Mouse (Mus musculus) embryonic facial prominence, embryonic 12.5 days (tissue): ENCODE data around the gene Hbp1. TPM values are rescaled to one million over a fixed set of nuclear protein-coding genes. Genes with fewer than 3 reads are reported as not detected.

Experiments used
- ATAC-seq: fragments of 200-750 bp; cut with Nextera tagmentation; 2 replicates; pipeline ENCODE4 v1.8.0; 2017; ENCODE audit not compliant: insufficient number of reproducible peaks, insufficient read depth, low FRiP score, low TSS enrichment
- H3K27ac ChIP-seq: fragments of 300-500 bp; sonication (generic); 2 replicates; pipeline ENCODE4 v1.5.1; 2016; ENCODE audit warnings: mild to moderate bottlenecking
- H3K27me3 ChIP-seq: fragments of 300-500 bp; sonication (generic); 2 replicates; pipeline ENCODE4 v1.6.1; 2016; ENCODE audit warnings: mild to moderate bottlenecking, moderate library complexity
- H3K36me3 ChIP-seq: fragments of 300-500 bp; sonication (generic); 2 replicates; pipeline ENCODE4 v1.6.1; 2016; ENCODE audit warnings: mild to moderate bottlenecking
- H3K4me1 ChIP-seq: fragments of 300-500 bp; sonication (generic); 2 replicates; pipeline ENCODE4 v1.6.1; 2016
- H3K4me2 ChIP-seq: fragments of 300-500 bp; sonication (generic); replicated peaks from 2 replicates; pipeline ENCODE4 v1.6.1; 2016; ENCODE audit warnings: mild to moderate bottlenecking, moderate library complexity
- H3K4me3 ChIP-seq: fragments of 300-500 bp; sonication (generic); 2 replicates; pipeline ENCODE4 v1.5.1; 2016; ENCODE audit warnings: mild to moderate bottlenecking
- H3K9ac ChIP-seq: fragments of 300-500 bp; sonication (generic); 2 replicates; pipeline ENCODE4 v1.6.1; 2016; ENCODE audit warnings: mild to moderate bottlenecking, moderate library complexity
- H3K9me3 ChIP-seq: fragments of 300-500 bp; sonication (generic); 2 replicates; pipeline ENCODE4 v1.6.1; 2016; ENCODE audit warnings: mild to moderate bottlenecking, moderate library complexity
- WGBS: fragments of 180-500 bp; shearing (Covaris S2); methylation state at CpG from one replicate; pipeline ENCODE4 v1.1.7; 2016; 5-methylcytosine and 5-hydroxymethylcytosine counted together
- polyA plus RNA-seq: library from polyadenylated mRNA; unstranded; fragments of >200 nt; fragmentation: Nextera tagmentation; extraction: Ambion mirVana; gene quantifications from 2 replicates; pipeline ENCODE4 v1.2.1, GENCODE M21; 2016

Hbp1 gene
- polyA plus RNA-seq, 1 experiment from 2014 or later, result 133 TPM

DNA sequence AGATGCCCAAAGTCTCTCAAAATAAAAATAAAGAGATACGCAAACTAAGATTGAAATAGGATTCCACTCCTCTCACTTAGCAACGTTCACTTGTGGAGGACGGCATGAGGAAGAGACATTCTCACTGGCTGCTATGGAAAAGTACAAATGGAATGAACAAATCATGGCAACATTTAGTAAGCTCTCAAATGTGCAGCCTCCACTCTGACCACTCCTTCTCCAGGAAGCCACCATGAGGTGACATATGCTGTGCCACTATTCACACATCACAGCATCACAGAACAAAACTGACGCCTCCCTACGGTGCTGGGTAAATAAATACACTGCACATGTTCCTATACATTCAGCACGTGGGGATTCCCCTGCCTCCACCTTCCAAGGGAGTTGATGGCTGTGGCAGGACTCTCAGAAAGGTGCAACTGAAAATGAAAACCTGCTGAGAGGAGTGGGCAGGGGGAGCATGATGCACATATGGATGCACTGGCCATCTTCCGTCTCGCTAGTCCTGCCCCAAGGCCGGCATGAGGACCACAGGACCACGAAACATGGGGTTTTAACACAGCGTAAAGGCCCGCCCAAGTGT is 27.4 kb upstream of the Hbp1 start:
- H3K4me2 ChIP-seq, result no peak overlapping the region
- no peak for ATAC-seq
- no peaks in the 10 kb centered on the region for H3K36me3 ChIP-seq
- no peak overlapping the region for H3K27ac ChIP-seq
- 67% methylated on average over 12 of the region's 12 CpGs for WGBS
- no peaks in the 10 kb centered on the region for H3K27me3 ChIP-seq
- no peak overlapping the region for H3K4me3 ChIP-seq
- no peak overlapping the region for H3K9ac ChIP-seq
- no peaks in the 10 kb centered on the region for H3K9me3 ChIP-seq
- H3K4me1 ChIP-seq, result no peaks in the 10 kb centered on the region

DNA sequence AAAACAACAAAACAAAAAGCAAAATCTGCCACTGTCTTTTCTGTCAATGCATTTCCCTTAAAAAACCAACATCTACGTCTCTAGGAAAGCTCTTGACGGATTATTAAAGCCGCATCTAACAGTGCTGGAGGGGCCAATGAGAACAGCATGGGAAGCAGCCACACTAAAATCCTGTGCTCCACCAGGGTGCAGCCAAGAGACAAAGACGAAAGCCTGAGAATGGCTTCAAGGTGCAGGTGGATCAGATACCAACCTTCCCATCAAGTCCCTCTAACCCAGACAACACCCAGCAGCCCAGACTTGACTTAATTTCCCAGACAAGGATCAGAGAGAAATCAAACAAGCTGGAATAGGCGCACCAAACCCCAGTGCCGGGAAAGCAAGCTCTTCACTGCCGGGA is 26.2 kb upstream of the Hbp1 start:
- Histone ChIP-seq H3K4me2 (no peak overlapping the region), H3K4me3 (no peak overlapping the region), H3K27ac (no peak overlapping the region), H3K4me1 (no peaks in the 10 kb centered on the region), H3K27me3 (no peaks in the 10 kb centered on the region), H3K9me3 (no peaks in the 10 kb centered on the region), H3K9ac (no peak overlapping the region), H3K36me3 (no peaks in the 10 kb centered on the region)
- no peak for ATAC-seq
- 51% methylated on average over 7 of the region's 7 CpGs for WGBS

DNA sequence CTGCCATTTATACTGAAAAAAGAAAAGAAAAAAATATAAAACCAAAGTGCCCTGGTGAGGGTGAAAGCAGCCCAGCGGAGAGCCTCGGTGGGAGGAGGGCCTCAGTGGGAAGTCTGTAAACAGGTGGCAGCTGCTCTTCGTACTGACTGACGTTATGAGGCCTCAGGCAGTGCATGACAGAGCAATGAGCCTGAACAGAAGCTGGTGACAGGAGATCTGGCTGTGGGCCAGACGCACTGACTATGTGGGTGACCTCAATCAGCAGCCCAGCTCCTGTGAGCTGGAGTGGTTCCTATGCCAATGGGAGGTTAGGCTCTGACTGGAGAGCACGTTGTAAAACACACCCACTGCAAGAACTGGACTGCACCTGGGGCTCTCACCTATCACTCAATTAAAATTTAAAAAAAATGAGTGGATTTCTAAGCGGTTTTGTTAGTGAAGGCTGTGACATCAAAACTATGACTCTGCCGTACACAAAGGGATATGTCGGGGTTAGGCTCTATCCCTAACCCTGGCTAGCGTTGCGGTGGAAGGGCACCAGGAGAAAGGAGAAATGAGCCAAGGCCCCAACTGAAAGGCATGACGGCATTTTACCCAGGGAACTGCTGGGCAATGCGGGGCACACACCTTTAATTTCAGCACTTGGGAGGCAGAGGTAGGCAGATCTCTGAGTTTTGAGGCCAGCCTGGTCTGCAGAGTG is 23.3 kb upstream of the Hbp1 start:
- Histone ChIP-seq H3K36me3 (no peaks in the 10 kb centered on the region), H3K27ac (no peak overlapping the region), H3K4me2 (no peak overlapping the region), H3K9ac (no peak overlapping the region), H3K4me1 (no peaks in the 10 kb centered on the region), H3K27me3 (no peaks in the 10 kb centered on the region), H3K9me3 (no peaks in the 10 kb centered on the region), H3K4me3 (no peak overlapping the region)
- 60% methylated on average over 13 of the region's 13 CpGs for WGBS
- ATAC-seq, result peak; percentile 75

DNA sequence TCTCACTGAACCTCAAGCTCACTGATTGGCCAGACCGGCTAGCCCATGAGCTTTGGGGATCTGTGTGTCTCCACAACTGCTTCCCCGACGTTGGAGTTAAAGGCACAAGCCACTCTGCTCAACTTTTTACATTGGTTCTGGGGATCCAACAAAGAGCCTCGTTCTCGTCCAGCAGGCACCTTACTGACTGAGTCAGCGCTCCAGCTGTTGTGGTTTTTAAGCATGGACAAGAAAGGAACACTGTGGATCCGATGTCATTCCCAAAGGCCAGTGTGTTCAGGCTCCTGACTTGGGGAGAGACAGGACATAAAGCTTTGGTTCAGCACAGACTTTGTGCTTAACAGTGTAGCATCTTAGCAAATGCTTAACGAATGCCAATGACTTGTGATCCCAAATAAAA is 21.2 kb upstream of the Hbp1 start:
- no peak overlapping the region for H3K4me3 ChIP-seq
- no peak overlapping the region for H3K4me2 ChIP-seq
- no peak overlapping the region for H3K9ac ChIP-seq
- H3K27ac ChIP-seq, result no peak overlapping the region
- no peaks in the 10 kb centered on the region for H3K9me3 ChIP-seq
- H3K27me3 ChIP-seq, result no peaks in the 10 kb centered on the region
- 81% methylated on average over 8 of the region's 8 CpGs for WGBS
- no peaks in the 10 kb centered on the region for H3K4me1 ChIP-seq
- no peaks in the 10 kb centered on the region for H3K36me3 ChIP-seq
- ATAC-seq, result no peak

DNA sequence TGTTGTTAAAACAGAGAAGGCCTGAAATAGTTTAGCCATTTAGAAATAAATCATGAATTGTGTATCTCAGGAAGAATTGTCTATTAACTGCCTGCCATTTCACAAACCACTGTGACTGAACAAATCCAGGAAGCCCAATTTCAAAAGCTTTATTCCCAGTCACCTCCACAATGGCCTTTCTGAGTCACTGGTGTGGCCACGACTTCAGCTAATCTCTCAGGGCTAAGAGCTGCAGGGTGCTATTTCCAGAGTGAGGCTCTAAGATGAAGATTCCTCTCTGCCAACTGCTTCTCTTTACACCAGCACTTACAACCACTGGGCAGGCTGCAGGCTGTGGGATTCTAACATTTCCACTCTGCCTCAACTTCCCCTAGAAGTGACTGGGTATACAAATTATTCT is 18.8 kb upstream of the Hbp1 start:
- no peaks in the 10 kb centered on the region for H3K36me3 ChIP-seq
- no peak for ATAC-seq
- no peak overlapping the region for H3K4me2 ChIP-seq
- H3K9me3 ChIP-seq, result no peaks in the 10 kb centered on the region
- 25% methylated on average over 1 of the region's 1 CpGs for WGBS
- no peak overlapping the region for H3K9ac ChIP-seq
- no peaks in the 10 kb centered on the region for H3K27me3 ChIP-seq
- H3K4me3 ChIP-seq, result no peak overlapping the region
- H3K4me1 ChIP-seq, result no peaks in the 10 kb centered on the region; the same call in 1 of the 2 replicates
- no peak overlapping the region for H3K27ac ChIP-seq

DNA sequence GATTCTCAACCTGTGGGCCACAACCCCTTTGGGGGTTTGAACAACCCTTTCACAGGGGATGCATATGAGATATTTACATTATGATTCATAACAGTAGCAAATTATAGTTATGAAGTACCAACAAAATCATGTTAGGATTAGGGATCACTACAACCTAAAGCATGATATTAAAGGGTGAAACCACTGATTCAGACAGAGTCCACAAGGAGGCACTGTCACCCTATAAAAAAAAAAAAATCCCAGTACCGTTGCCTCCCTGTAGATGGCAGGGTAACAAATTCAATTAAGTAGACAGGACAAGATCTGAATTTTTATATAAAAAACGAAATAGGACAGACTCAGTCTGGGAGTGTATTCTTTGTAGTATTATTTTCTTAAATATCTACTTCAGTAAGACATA is 17.2 kb upstream of the Hbp1 start:
- no peak for ATAC-seq
- H3K36me3 ChIP-seq, result no peaks in the 10 kb centered on the region
- 5% methylated on average over 2 of the region's 2 CpGs for WGBS
- no peaks in the 10 kb centered on the region for H3K27me3 ChIP-seq
- H3K4me2 ChIP-seq, result no peak overlapping the region
- H3K9me3 ChIP-seq, result no peaks in the 10 kb centered on the region
- H3K4me3 ChIP-seq, result no peak overlapping the region
- no peak overlapping the region for H3K9ac ChIP-seq
- no peaks in the 10 kb centered on the region; the same call in 1 of the 2 replicates for H3K4me1 ChIP-seq
- no peak overlapping the region for H3K27ac ChIP-seq

DNA sequence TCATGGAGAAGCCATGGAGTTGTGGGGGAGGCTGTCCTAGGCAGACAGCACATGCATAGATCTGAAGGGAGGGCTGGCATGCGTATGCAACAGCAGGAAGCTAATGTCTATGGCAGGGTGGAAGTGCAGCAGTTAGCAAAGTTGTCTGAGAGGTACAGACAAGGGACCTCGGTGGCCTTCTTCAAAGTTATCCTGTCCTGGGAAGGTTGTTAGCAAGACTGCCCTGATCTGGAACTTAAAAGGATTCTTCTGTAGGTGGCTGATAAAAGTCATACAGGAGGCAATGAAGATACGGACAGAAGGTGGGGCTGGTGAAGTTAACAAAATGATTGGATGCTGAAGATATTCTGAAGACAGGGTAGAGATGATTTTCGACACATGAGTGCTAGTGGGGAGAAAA is 16.1 kb upstream of the Hbp1 start:
- ATAC-seq, result no peak
- H3K27ac ChIP-seq, result no peak overlapping the region
- WGBS, result 83% methylated on average over 4 of the region's 4 CpGs

DNA sequence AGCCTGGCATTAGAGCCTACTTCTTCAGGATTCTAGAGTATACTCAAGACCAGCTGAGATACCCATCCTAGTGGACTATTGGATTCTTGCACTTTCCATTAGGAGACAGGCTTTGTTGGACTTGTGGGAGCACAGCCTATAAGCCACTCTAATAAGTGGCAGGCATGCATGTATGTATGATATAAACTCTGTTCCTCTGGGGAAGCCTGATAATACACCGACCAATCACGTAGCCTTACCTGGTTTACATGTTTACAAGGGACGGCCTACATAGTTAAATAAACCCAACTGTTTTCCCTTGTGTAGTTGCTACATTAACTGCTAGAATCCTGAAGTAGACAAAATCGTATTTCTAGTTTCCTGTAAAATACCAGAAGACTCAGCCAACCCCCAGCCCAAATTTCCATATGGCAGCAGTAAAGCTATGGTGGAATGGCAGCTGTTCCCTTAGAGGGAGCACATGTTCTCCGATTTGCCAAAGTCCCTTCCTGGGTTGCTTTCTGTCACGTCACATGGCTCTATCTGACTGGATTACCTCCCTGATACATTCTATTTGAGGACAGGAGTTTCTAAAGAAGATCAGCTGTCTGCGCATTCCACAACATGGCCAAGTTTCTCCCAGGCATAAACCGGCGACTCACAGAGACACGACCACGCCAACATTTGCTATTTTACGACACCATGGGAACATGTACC is 15.3 kb upstream of the Hbp1 start:
- no peak overlapping the region for H3K4me2 ChIP-seq
- H3K27me3 ChIP-seq, result no peaks in the 10 kb centered on the region
- no peaks in the 10 kb centered on the region for H3K9me3 ChIP-seq
- H3K4me1 ChIP-seq, result no peaks in the 10 kb centered on the region; the same call in 1 of the 2 replicates
- WGBS, result 89% methylated on average over 12 of the region's 12 CpGs
- no peak overlapping the region for H3K4me3 ChIP-seq
- no peak overlapping the region for H3K9ac ChIP-seq
- no peaks in the 10 kb centered on the region for H3K36me3 ChIP-seq
- no peak for ATAC-seq
- no peak overlapping the region for H3K27ac ChIP-seq

More for the DNA sequence above, 16.1 kb upstream of the Hbp1 start:
- Histone ChIP-seq H3K9ac (no peak overlapping the region), H3K27me3 (no peaks in the 10 kb centered on the region), H3K4me1 (no peaks in the 10 kb centered on the region; the same call in 1 of the 2 replicates), H3K4me3 (no peak overlapping the region), H3K4me2 (no peak overlapping the region), H3K9me3 (no peaks in the 10 kb centered on the region), H3K36me3 (no peaks in the 10 kb centered on the region)

DNA sequence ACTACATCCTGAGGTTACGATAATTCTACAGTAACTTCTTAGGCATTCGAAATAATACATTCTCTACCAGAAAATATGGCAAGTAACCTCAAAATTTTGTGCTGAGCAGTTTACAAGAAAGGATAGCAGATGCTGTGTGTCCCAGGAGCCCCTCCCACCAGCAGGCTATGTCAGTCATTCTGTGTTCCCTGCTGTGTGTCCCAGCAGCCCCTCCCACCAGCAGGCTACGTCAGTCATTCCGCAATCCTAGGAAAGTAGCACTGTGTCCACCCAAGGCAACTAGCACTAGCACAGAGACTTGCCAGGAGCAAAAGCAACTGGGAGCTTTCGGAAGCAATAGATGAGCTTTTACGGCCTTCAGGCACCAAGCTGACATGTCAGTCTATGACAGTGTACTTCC is 13.7 kb upstream of the Hbp1 start:
- no peak overlapping the region for H3K4me3 ChIP-seq
- H3K36me3 ChIP-seq, result no peaks in the 10 kb centered on the region
- no peak overlapping the region for H3K9ac ChIP-seq
- no peaks in the 10 kb centered on the region for H3K9me3 ChIP-seq
- WGBS, result 88% methylated on average over 6 of the region's 6 CpGs
- H3K27me3 ChIP-seq, result no peaks in the 10 kb centered on the region
- no peak overlapping the region for H3K4me2 ChIP-seq
- no peak overlapping the region for H3K27ac ChIP-seq
- no peak for ATAC-seq
- no peaks in the 10 kb centered on the region; the same call in 1 of the 2 replicates for H3K4me1 ChIP-seq

DNA sequence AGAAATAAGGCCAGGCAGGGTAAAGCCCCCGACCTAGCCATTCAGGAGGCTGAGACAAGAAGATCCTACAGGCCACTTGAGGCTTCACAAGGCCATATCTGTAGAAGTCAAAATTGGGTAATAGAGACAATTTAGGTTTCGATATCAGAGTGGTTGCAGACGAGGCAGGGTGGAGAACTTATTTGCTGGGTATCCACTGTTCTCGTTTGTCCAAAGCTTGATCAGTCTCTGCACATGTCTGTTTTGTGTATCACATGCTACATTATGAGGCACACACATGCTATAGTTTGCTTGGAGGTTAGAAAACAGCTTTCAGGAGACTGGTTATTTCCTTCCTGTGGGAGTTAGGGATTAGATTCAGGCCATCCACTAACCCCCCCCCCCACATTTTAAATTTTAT is 5.5 kb upstream of the Hbp1 start:
- Histone ChIP-seq H3K27me3 (no peaks in the 10 kb centered on the region), H3K36me3 (no peaks in the 10 kb centered on the region), H3K27ac (no peak overlapping the region), H3K9ac (no peak overlapping the region), H3K9me3 (no peaks in the 10 kb centered on the region), H3K4me3 (no peak overlapping the region), H3K4me1 (no peaks in the 10 kb centered on the region), H3K4me2 (no peak overlapping the region)
- 82% methylated on average over 4 of the region's 4 CpGs for WGBS
- no peak for ATAC-seq

DNA sequence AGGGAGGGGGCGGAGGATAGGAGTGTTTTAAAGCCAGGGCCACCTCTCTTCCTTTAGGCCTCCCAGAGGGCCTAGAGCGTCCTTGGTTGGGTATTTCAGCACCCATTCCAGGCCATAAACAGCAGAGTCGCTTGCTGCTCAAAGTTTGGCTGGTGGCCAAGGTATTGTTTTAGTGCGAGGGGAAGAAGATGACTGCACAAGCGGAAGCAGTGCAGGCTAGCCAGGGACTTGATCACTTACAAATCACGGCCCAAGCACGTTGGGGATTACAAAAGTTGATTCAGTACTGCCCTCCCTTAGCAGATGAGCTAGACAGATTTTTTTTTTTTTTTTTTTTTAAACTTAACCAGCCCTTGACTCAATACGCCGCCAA is 310 bp upstream of the Hbp1 start:
- Histone ChIP-seq H3K9ac (peak overlapping the region; percentile 38; the same call in 1 of the 2 replicates), H3K4me3 (peak overlapping the region; percentile 92), H3K27ac (peak overlapping the region; percentile 78), H3K4me1 (0 out of 2 replicates have a peak, but pooled peaks cover 2% of the 10 kb centered on the region), H3K9me3 (no peaks in the 10 kb centered on the region), H3K27me3 (no peaks in the 10 kb centered on the region), H3K36me3 (no peaks in the 10 kb centered on the region), H3K4me2 (peak overlapping the region; percentile 68)
- WGBS, result 6% methylated on average over 9 of the region's 9 CpGs
- peak; percentile 30 for ATAC-seq

DNA sequence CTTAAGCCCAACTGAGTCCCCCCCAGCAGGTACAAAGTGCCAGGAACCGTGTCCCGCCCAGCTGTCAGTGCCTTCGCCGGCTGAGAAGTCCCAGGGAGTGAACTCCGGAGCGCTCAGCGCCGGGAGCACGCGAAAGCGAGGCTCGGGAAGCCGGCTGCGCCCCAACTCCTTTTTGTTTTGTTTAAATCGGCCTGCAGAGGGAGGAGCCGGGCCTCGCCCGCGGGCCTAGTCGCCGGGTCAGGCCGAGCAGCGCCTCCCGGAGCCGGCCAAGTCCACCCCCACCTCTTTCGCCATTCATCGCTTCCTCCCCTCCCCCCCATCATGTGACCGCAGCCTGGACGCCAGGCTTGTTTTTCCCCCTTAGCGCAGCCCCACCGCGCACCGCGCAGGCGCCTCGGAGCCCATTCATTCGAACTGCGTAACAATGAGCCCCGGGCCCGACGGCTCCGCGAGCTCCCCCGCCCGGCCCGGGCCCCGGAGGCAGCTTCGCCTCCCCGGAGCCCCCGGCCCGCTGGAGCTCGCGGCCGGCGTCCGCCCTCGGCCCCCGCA is 1.1 kb downstream of the Hbp1 start:
- ATAC-seq, result peak; percentile 72
- peak overlapping the region; percentile 92 for H3K9ac ChIP-seq
- no peaks in the 10 kb centered on the region for H3K9me3 ChIP-seq
- H3K4me3 ChIP-seq, result peak overlapping the region; percentile 92
- WGBS, result under 1% methylated on average over 57 of the region's 58 CpGs
- H3K4me1 ChIP-seq, result 0 out of 2 replicates have a peak, but pooled peaks cover 2% of the 10 kb centered on the region
- peak overlapping the region; percentile 54 for H3K4me2 ChIP-seq
- H3K36me3 ChIP-seq, result no peaks in the 10 kb centered on the region
- H3K27me3 ChIP-seq, result no peaks in the 10 kb centered on the region
- peak overlapping the region; percentile 99 for H3K27ac ChIP-seq
